In genomic region chr8:111731231-111731977, GRCm38 (mm10) we compare ENCODE assay signal across 8 mouse cellular contexts. TPM values are rescaled to one million over a fixed set of nuclear protein-coding genes. Genes with fewer than 3 reads are reported as not detected.
DNase-seq lines count a peak whose midpoint lies in the region; ATAC-seq and TF ChIP-seq lines count a peak whose summit lies in the region.

No protein-coding gene starts in this region.

- DNase-seq in layer of hippocampus, adult 11-12 months (ENCODE audit: low spot score), result peak; percentile 10
- DNase-seq in layer of hippocampus, postnatal 14 days (ENCODE audit: low spot score in 2 of 2), result no peak
- peak; percentile 66 to 70 for DNase-seq in cerebellum, postnatal 25 days
- DNase-seq in heart, postnatal 0 days (ENCODE audit: low spot score), result no peak
- DNase-seq in limb, embryonic 10.5 days (ENCODE audit: low spot score), result no peak
- no peak for DNase-seq in thymus, postnatal 36 days
- no peak for DNase-seq in c-Kit-positive CD71-positive TER-119-positive erythroid progenitor cells, embryonic 14.5 days (ENCODE audit: low spot score)

- no peaks in the 10 kb centered on the region for H3K27me3 ChIP-seq in heart, postnatal 0 days (ENCODE audit: control insufficient read depth, insufficient read depth, low read length)
- no peaks in the 10 kb centered on the region for H3K27me3 ChIP-seq in limb, embryonic 10.5 days (ENCODE audit: low read depth, poor library complexity, severe bottlenecking)
- no peaks in the 10 kb centered on the region for H3K27me3 ChIP-seq in myocyte (ENCODE audit: control insufficient read depth, insufficient read depth, insufficient read length)

- no peak for TF ChIP-seq CTCF in heart, postnatal 0 days (IDR thresholded peaks at IDR 0.05; ENCODE audit: low read depth)

- H3K27ac ChIP-seq in heart, postnatal 0 days (ENCODE audit: low read depth), result peak overlapping the region; percentile 96
- peak overlapping the region; percentile 93 for H3K27ac ChIP-seq in limb, embryonic 10.5 days

- peak overlapping the region; percentile 88 for H3K9ac ChIP-seq in heart, postnatal 0 days (replicated peaks; ENCODE audit: low read depth, low read length)

- H3K4me3 ChIP-seq in heart, postnatal 0 days (ENCODE audit: low read depth, low read length), result peak overlapping the region; percentile 88
- H3K4me3 ChIP-seq in limb, embryonic 10.5 days, result peak overlapping the region; percentile 92
- H3K4me3 ChIP-seq in myocyte, result peak overlapping the region; percentile 90

- no peak for TF ChIP-seq EP300 in heart, postnatal 0 days (IDR thresholded peaks at IDR 0.05; ENCODE audit: low read depth)

- no peaks in the 10 kb centered on the region for H3K36me3 ChIP-seq in heart, postnatal 0 days (replicated peaks; ENCODE audit: control insufficient read depth, insufficient read depth, low read length)
- peaks cover 4% of the 10 kb centered on the region; the same call in 1 of the 2 replicates for H3K36me3 ChIP-seq in limb, embryonic 10.5 days
- no peaks in the 10 kb centered on the region for H3K36me3 ChIP-seq in myocyte (ENCODE audit: control insufficient read depth, insufficient read depth)

- H3K4me2 ChIP-seq in heart, postnatal 0 days (ENCODE audit: low read depth, low read length), result peak overlapping the region; percentile 92
- peak overlapping the region; percentile 99 for H3K4me2 ChIP-seq in myocyte (ENCODE audit: low read depth)

- ATAC-seq in heart, postnatal 0 days (ENCODE audit: insufficient read depth, low read depth), result peak; percentile 16

- no peaks in the 10 kb centered on the region for H3K9me3 ChIP-seq in heart, postnatal 0 days (replicated peaks; ENCODE audit: control insufficient read depth, low read length)
- H3K9me3 ChIP-seq in limb, embryonic 10.5 days (replicated peaks), result no peaks in the 10 kb centered on the region

- H3K79me2 ChIP-seq in myocyte (ENCODE audit: control insufficient read depth, insufficient read depth), result peaks cover 96% of the 10 kb centered on the region

- peaks cover 91% of the 10 kb centered on the region for H3K4me1 ChIP-seq in heart, postnatal 0 days (ENCODE audit: control insufficient read depth, insufficient read depth)
- H3K4me1 ChIP-seq in limb, embryonic 10.5 days, result peaks cover 90% of the 10 kb centered on the region

- peak overlapping the region; percentile 46 for H3ac ChIP-seq in myocyte (ENCODE audit: control insufficient read depth, insufficient read length)

- under 1% methylated on average over 36 of the region's 39 CpGs for WGBS in heart, postnatal 0 days
- 1% methylated on average over 39 of the region's 39 CpGs for WGBS in limb, embryonic 10.5 days

- no peak for TF ChIP-seq POLR2A in myocyte (IDR thresholded peaks at IDR 0.05; ENCODE audit: insufficient read length, low read depth)

TF ChIP-seq in myocyte, 11 proteins besides CTCF, POLR2A, EP300 and RAD21:
- TF ChIP-seq CEBPB (IDR thresholded peaks at IDR 0.05; ENCODE audit: insufficient read depth, poor library complexity, severe bottlenecking), result no peak
- no peak for TF ChIP-seq MAX (IDR thresholded peaks at IDR 0.05; ENCODE audit: low read depth)
- TF ChIP-seq MYOD1 (IDR thresholded peaks at IDR 0.05; ENCODE audit: control insufficient read depth in 1 of 3, insufficient read length in 2 of 3, low read depth in 2 of 3), result peak in 1 of 3 experiments; percentile 78
- peak in 1 of 3 experiments; percentile 72 for TF ChIP-seq MYOG (IDR thresholded peaks at IDR 0.05; ENCODE audit: control insufficient read depth in 1 of 3, insufficient read depth in 1 of 3, insufficient read length in 2 of 3, low read depth in 2 of 3)
- no peak for TF ChIP-seq REST (IDR thresholded peaks at IDR 0.05; ENCODE audit: insufficient read depth, insufficient read length)
- no peak for TF ChIP-seq SRF (IDR thresholded peaks at IDR 0.05; ENCODE audit: control insufficient read depth, insufficient read length, low read depth)
- TF ChIP-seq POLR2AphosphoS2 (IDR thresholded peaks at IDR 0.05; ENCODE audit: insufficient read length, low read depth), result peak; percentile 32
- no peak for TF ChIP-seq TCF3 (IDR thresholded peaks at IDR 0.05; ENCODE audit: insufficient read length, low read depth)
- TF ChIP-seq E2F4 (IDR thresholded peaks at IDR 0.05; ENCODE audit: insufficient read depth), result no peak
- no peak for TF ChIP-seq TCF12 (IDR thresholded peaks at IDR 0.05; ENCODE audit: insufficient read depth, poor library complexity, severe bottlenecking)
- TF ChIP-seq USF1 (IDR thresholded peaks at IDR 0.05; ENCODE audit: low read depth), result no peak

RNA-seq across cellular contexts. Expression of gene Bcar1, which starts 12.2 kb away (rescaled TPM):
- total RNA-seq in layer of hippocampus, postnatal 14 days (2021), result 10 to 100 TPM; 66.5 to 73.8 TPM
- total RNA-seq in heart, postnatal 0 days (2014; rRNA removed; ENCODE audit: low replicate concordance), result 53.2 and 81.5 TPM in 2 replicates
- 25.6 and 27.9 TPM in 2 replicates for polyA plus RNA-seq in heart, postnatal 0 days (2015; fragmentation: Nextera tagmentation; extraction: Ambion mirVana)
- polyA plus RNA-seq in limb, embryonic 10.5 days (2016; fragmentation: Nextera tagmentation; extraction: Ambion mirVana), result 50.2 and 50.4 TPM in 2 replicates
- 81.9 TPM for polyA plus RNA-seq in myocyte (2012; fragmentation: generic; extraction: Trizol)

RNA-seq across cellular contexts. Expression of gene Ctrb1, which starts 40.6 kb away (rescaled TPM):
- not detected for total RNA-seq in layer of hippocampus, postnatal 14 days (2021)
- total RNA-seq in heart, postnatal 0 days (2014; rRNA removed; ENCODE audit: low replicate concordance), result 0.62 and 3.4 TPM in 2 replicates
- polyA plus RNA-seq in heart, postnatal 0 days (2015; fragmentation: Nextera tagmentation; extraction: Ambion mirVana), result not detected in 2 replicates
- polyA plus RNA-seq in limb, embryonic 10.5 days (2016; fragmentation: Nextera tagmentation; extraction: Ambion mirVana), result not detected in 2 replicates
- 85.4 TPM for polyA plus RNA-seq in myocyte (2012; fragmentation: generic; extraction: Trizol)

Comparison
In these comparisons a context has a peak if more than half of its experiments do, and no peak if none do; other contexts are left out.
1. DNase-seq: peak in layer of hippocampus, adult 11-12 months (single experiment) and cerebellum, postnatal 25 days (2 of 2); none in layer of hippocampus, postnatal 14 days (0 of 2), heart, postnatal 0 days (single experiment), limb, embryonic 10.5 days (single experiment), thymus, postnatal 36 days (0 of 2) and c-Kit-positive CD71-positive TER-119-positive erythroid progenitor cells, embryonic 14.5 days (single experiment).
2. RNA of gene Ctrb1, which starts 40.6 kb away (polyA plus RNA-seq): 85.4 TPM in myocyte (single experiment); not detected in heart, postnatal 0 days and not detected in limb, embryonic 10.5 days; every median in the first group is over 10 times any median in the second.
3. Peak in every context shown above with its lines, with median percentiles within 50 percentile points of each other: H3K4me3 ChIP-seq.